Mouse (Mus musculus) brain, embryonic 14.5 days (tissue): ENCODE measurements around the gene Nub1.

Experiments
- CTCF ChIP-seq: fragments of 200-500 bp; IDR thresholded peaks from 2 replicates; pipeline ENCODE4 v1.5.1; 2012; ENCODE audit warnings: inconsistent platforms, mild to moderate bottlenecking, moderate library complexity, borderline replicate concordance; ENCODE audit not compliant: insufficient read depth, insufficient read length; ENCODE audit errors: extremely low read depth
- POLR2A ChIP-seq: fragments of 200-500 bp; IDR thresholded peaks from 2 replicates; pipeline ENCODE4 v1.6.1; 2012; ENCODE audit warnings: mild to moderate bottlenecking, inconsistent platforms, borderline replicate concordance; ENCODE audit not compliant: poor library complexity, insufficient read depth, insufficient read length, severe bottlenecking; ENCODE audit errors: extremely low read depth

DNA sequence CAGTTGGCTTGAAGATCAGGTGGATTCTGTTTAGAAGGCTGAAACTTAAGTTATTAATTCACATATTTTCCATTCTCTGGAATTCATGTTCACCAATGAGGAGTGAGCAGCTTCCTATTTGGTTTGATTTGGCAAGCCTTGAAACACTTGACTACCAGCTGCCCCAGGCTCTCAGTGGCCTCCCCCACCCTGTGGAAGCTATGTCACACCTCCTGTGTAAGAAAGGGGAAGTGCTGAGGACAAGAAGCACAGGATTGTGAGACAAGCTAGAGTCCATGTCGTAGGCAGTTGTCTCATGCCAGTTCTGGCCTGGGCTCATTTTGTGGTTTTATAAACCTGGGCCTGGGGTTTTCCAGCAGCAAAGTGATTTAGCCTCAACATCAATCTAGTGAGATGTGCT, 2.4 kb downstream of the Nub1 start:
- TF ChIP-seq CTCF (no peak), POLR2A (no peak)
